Mouse (Mus musculus) hindlimb bud, embryonic 11.5 days (tissue): Measurements from ENCODE around the gene Ogdhl.
"Not testable (repeated sequence)": the region's sequence is repeated elsewhere in the genome, so short reads cannot be mapped to it uniquely, and the experiment has no call there.

Experiments
- DNase-seq: peaks from one replicate; pipeline ENCODE4 v3.0.0-alpha.2; 2012; ENCODE audit warnings: low read depth, low spot score; ENCODE audit errors: extremely low spot score

Ogdhl gene

DNA sequence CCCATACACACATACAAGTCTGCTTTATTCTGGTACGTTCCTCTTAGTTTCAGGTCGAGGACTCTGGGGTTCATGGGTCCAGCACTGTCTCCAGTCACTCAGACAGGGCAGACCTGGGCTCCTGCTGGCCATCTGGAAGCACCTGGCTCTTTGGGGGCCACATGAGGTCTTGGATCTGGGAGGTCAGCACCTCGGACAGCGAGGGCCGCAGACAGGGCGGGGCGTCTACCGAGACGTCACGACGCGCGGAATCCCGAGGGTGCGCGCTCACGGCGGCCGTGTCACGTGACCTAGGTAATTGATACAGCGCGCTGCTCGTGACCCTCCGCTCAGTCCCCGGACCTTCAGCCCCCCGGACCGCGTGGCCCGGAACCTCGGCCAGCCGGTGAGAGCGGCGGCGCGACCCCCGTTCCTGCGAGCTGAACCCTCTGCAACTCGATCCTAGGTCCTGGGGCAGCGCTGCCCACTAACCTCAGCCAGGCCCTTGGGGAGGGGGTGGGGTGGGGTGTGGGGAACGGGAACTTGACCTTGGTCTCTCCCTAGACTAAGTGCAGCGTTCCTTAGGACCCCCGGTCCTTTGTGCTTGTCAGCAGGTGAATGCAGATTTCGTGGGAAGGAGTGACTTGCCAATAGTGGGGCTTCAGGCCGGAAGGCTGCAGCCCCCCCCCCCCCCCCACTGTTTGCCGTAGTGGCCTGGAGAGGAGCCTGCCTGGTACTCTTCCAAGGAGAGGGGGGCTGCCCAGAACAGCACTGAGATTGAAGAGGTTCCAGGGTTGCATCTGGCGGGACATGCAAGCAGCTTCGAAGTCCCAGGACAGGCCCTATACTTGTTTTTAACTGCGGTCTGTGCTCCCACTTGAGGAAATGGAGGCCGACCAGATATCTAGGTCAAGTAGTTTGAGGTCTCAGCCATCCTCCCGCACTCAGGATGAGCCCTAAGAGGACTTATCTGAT is at the start of gene Ogdhl:
TSS of gene Ogdhl (plus strand) at position 288 of the 954 bp plus-strand sequence.
- peak; percentile 39 for DNase-seq

- DNase-seq = no peak
Measured at GRCm38 (mm10) chr14:32301622-32302021, 20.2 kb upstream of the Ogdhl start.

GRCm38 (mm10) chr14:32302423-32302822 is 19.4 kb upstream of the Ogdhl start:
- no peak for DNase-seq

DNA sequence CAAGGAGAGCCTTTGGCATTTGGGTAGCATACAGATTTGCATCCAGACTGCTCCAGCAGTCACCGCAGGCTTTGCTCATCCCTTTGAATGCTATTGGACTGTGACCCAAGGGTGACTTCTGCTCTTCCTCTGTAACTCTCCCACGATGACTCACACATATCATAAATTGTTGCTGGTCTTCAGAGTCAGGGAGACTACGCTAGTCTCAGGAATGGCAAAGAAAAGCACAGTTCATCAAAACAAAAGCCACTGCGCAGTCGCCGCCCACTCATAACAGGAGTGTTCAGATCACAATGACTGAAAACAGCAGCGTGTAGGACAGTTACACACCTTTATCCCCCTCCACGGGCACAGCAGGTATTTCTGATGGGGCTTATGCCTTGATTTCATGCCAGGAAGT is 16.9 kb upstream of the Ogdhl start:
- no peak for DNase-seq

DNA sequence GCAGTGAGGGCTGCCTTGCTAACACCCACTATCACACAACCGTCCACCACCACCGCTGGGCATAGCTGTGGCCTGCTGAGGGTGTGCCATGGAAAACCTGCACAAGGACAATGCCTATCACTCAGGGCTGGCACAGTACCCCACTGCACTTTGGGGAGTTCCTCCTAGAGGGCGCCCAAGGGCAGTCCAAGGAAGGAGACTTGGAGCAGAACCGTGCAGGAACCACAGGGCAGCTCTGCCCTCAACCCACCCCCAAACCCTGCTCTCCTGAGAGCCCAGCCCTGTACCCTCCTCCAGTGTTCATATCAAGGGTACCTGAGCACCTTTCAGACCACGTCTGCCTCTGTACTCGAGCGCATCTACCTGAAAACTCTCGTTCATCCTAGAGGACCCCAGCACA is 11.9 kb upstream of the Ogdhl start:
- no peak for DNase-seq

DNA sequence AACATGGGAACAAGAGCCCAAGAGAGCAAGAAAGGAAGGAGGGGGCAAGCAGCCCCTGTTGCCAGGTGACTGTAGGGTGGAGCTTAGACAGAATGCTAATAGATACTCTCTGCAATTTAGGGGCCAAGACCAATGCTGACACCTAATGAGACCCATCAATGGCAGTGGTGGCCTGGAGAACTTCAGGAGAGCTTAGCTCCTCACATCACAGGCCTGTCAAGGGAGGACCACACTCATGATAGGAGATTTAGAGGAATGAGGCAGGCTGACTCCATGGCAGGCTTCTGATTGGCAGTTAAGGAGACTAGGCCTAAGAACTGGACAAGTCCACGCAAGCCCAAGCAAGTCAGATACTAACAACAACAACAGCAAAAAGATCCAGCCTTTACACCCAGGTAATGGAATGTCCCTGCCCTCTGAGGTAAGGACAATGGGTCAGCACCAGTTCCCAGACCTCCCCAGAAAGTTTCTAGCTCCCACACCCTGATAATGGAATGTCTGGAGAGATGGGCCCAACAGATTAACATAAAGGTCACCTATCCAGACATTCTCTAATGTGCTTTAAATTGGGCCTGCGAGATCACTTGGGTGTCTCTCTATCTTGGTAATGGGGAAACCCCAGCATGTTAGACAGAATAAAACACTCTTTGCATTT is 10.3 kb upstream of the Ogdhl start:
- DNase-seq = no peak

DNA sequence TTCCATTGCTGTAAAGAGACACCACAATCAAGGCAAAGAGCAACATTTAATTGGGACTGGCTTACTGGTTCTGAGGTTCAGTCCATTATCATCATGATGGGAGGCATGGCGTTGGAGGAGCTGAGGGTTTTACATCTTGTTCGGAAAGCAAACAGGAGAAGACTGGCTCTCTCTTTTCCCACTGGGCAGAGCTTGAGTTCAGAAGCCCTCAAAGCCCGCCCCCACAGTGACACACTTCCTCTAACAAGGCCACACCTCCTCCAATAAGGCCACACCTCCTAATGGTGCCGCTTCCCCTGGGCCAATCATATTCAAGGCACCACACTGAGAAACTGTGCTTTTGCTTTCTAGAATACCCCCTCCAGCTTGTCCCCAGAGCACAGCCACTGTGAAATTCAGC is 4.0 kb upstream of the Ogdhl start:
- no peak for DNase-seq

DNA sequence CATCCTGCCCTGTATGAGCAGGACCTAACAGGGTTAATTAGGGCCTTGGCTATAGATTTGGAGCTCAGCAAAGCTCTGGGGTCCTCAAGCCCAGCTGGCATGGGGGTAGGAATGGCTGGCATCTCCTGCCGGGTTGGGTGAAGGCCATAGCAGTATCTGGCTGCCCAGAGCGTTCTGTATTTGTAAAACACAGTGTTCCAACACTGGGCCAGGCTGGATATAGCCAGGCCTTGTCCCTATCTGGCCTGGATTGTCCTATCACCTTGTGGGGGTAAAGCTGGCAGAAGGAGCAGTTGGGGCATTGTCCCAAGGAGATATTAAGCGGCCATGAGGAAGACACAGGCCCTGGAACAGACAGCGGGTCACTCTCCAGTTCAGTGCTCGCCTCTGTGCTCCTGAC is 1.4 kb downstream of the Ogdhl start:
- DNase-seq = no peak

DNA sequence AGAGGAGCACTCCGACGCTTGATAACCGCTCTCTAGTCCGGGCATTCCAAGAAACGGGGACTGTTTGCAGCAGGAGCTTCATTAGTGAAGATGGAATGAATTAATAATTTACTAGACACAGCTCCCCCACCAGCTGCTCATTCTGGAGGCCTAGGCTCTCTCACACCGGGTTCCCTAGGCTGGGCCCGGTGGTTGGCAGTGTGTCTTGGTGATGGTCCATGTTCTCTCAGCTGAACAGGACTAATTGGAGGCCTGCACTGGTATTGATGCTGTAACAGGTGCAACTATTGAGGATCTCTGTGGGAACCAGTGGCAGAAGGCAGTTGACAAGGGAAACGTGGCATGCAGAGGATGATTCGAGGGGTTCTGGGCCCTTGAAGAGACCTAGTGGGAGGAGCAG is 5.5 kb downstream of the Ogdhl start:
- DNase-seq = no peak

DNA sequence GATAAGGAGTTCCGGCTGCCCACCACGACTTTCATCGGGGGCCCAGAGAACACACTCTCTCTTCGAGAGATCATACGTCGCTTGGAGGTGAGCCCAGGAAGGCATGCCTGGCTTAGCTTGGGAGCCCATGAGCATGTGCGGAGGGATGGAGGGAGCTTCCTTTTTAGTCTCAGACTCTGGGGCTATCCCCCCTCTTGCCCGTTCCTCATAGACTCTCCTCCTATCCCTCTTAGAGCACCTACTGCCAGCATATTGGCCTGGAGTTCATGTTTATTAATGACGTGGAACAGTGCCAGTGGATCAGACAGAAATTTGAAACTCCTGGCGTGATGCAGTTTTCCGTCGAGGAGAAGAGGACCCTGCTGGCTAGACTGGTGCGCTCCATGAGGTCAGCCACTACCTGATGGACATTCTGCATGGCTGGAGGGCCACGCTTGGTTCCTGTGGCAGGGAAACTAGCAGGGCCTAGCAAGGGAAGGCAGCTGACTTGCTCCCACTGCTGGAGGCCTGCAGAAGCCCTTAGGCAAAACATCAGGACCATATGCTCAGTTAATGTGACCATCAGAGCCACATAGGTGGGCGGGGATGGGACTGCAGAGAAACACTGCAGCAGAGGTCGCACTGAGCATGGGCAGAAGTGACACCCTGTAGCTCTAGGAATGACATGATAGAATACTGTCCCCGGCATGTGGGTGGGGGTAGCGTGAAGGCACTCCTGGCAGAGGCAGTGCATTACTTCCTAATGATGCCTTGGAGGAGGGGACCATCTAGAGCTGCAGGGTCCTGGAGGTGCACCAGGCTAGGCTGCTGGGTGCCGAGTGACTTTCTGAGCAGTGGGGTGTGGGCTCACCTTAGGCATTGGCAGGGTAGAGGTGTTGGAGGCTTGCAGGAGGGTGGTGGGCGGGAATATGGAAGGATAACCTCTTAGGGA is 11.0 kb downstream of the Ogdhl start:
- no peak for DNase-seq

- DNase-seq = no peak
Measured at GRCm38 (mm10) chr14:32336021-32336420, 14.2 kb downstream of the Ogdhl start.

GRCm38 (mm10) chr14:32336547-32336946 is 14.7 kb downstream of the Ogdhl start:
- no peak for DNase-seq

GRCm38 (mm10) chr14:32341823-32342222 is 20.0 kb downstream of the Ogdhl start:
- DNase-seq = no peak

DNA sequence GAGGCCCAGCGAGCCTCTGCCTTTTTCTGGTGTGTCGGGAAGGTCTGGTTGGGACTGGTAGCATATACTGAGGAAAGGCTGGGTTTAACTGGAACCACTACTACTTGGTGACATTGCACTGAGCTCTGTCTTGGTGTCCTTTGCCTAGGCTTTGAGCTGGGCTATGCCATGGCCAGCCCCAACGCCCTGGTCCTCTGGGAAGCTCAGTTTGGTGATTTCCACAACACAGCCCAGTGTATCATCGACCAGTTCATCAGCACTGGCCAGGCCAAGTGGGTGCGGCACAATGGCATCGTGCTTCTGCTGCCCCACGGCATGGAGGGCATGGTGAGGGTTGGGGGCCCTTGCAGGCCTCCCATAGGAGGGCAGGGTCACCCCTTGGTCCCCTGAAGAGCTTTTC is 22.4 kb downstream of the Ogdhl start:
- no peak for DNase-seq

DNA sequence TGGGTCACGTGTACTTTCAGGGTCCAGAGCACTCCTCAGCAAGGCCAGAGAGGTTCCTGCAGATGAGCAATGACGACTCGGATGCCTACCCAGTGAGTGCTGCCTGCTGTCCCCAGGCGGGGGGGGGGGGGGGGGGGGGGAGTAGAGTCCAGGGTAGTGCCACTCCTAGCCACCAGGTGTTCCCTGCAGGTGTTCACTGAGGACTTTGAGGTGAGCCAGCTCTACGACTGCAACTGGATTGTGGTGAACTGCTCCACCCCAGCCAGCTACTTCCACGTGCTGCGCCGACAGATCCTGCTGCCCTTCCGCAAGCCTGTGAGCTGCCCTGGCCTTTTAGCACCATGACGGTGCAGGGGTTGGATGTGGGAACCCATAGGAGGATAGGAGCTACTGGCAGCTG is 22.9 kb downstream of the Ogdhl start:
- no peak for DNase-seq

DNA sequence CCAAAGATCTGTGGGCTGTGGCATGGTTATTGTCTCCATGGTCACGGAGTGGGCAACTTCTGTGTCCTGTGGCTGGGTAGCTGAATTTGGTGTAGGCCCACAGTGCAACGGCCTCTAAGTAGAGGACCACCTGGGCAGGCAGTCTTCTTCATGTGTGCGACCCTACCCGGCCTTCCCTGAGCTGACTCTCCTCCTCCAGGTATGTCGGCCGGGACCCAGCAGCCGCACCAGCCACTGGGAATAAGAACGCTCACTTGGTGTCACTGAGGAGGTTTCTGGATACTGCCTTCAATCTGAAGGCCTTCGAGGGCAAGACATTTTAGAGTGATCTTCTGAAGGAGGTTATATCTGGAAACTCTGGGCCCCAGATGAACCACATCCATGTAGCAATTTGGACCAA is 25.5 kb downstream of the Ogdhl start:
- DNase-seq = no peak

DNA sequence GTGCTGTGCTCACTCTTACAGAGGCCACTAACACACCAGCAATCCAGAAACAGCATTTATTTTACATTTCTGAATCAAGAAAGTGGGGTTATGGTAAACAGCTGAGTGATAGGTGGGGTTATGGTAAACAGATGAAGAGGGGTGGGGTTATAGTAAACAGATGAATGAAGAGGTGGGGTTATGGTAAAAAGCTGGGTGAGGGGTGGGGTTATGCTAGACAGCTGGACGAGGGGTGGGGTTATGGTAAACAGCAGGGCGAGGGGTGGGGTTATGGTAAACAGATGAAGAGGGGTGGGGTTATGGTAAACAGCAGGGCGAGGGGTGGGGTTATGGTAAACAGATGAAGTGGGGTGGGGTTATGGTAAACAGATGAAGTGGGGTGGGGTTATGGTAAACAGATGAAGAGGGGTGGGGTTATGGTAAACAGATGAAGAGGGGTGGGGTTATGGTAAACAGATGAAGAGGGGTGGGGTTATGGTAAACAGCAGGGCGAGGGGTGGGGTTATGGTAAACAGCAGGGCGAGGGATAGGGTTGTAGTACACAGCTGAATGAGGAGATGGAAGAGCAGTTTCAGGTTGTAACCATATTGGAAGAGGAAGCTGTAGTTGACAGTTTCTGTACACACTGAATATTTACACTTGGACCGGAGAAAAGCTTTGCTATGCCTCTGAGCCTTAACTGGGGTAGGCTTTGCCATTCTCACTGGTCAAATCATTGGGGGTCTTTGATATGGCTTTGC is 29.5 kb downstream of the Ogdhl start:
- DNase-seq = not testable (repeated sequence)

- no peak for DNase-seq
Measured at GRCm38 (mm10) chr14:32364359-32364758, 42.5 kb downstream of the Ogdhl start.

- no peak for DNase-seq
Measured at GRCm38 (mm10) chr14:32369756-32370155, 47.9 kb downstream of the Ogdhl start.

GRCm38 (mm10) chr14:32372510-32372909 is 50.7 kb downstream of the Ogdhl start:
- no peak for DNase-seq
